Mouse (Mus musculus) skeletal muscle tissue, adult 2 months (tissue): ENCODE results near the gene Rufy4.

Experiments used
- DNase-seq: peaks from one replicate; pipeline ENCODE4 v3.0.0-alpha.2; 2012; ENCODE audit warnings: low read depth, low spot score

The Rufy4 gene

GRCm38 (mm10) chr1:74124991-74125552 is at the start of gene Rufy4:
Gene Rufy4, plus strand, starts transcription at chr1:74125541.
- peak; percentile 60 for DNase-seq

DNA sequence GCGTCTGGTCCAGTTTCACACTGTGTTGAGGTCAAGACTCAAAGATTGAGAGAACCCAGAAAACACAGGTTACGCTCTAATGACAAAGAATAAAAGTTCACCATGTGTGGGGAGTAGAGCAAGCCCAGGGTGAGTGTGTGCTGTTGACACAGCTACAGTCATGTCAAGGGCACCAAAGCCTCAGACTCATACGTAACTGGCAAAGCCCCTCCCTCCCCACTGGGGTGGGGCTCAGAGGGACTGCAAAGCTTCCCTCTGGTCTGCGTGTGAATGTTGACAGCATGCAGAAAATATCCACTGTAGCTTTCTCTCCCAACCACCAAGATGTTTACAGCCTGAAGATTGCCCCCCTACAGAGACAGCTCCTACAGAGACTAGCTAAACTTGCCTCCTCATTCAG is 49.1 kb upstream of the Rufy4 start:
- DNase-seq: no peak

GRCm38 (mm10) chr1:74077353-74077752 is 48.0 kb upstream of the Rufy4 start:
- DNase-seq: peak; percentile 79

GRCm38 (mm10) chr1:74081573-74081989 is 43.8 kb upstream of the Rufy4 start:
- no peak for DNase-seq

DNA sequence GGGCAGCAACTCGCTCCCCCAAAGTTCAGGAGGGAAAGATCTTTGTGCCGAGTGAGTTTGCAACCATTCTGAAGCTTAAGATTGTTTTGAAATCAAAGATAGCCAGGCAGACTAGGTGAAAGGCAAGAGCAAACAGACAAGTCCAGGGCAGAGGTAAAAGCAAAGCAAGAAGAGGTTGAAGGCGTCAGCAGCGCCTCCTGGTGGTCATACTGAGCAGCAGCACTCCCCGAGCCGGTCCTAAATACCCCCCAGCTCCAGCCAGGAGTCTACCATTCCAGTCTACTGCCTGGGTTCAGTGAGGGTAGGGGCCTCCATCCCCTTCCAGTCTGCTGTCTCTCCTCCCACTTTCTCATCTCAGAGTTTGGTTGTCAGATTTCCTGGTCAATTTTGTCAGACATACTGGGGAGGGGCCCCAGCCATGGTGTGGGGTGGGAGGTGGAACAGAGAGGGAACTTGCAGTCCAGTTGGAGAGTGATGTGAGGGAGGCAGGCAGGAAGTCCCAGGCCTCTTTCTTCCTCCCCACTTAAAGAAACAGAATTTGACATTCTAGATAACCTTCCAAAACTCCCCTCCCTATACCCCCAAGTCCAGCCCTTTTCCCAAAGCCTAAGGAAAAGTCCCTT is 42.4 kb upstream of the Rufy4 start:
- peak; percentile 66 for DNase-seq

DNA sequence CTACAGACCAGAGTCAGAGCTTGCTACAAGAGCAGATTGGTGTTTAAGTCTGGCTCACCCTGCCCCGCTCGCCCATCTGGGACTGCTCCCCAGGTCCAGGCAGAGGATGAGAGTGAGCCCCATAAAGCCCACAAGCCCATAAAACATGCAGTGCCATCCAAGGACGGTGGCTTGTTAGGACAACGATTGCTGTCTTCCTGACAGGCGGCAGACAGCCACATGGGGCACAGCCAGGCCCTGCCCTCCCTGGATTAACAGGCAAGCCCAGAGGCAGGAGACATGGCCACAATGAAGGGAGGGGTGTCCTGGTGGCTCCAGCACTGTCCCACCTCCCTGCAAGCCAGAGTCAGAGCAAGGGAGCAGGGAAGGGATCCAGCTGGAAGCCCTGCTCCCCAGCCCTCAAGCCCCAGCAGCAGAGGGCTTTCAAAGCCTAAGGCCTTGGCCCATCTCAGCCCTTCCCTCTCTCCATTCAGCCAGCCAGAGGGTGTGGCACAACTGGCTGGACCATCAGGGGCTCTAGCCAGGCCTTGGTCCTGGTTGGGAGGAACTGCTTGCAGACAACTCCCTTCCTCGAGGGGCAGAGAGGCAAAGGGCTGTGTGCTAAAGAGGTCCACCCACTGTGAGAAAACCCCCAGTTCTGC is 41.2 kb upstream of the Rufy4 start:
- DNase-seq: peak; percentile 81

DNA sequence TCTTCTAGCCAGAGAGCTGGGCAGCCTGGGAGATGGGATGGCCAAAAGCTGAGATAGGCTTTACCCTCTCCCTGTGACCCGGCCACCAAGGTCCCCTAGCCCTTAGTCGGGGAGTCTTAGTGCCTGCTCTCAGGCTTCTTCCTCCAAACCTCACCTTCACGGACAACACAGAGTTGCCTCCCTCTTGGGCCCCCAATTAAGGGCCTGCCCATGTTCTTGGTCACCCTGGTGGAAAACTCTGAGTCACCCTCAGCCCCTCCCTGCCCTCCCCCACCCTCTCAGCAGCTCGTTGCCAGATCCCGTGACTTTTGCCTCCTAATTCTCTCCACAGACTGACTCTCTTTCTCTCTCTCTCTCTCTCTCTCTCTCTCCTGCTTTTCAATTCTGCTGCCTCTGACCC is 40.6 kb upstream of the Rufy4 start:
- DNase-seq: peak; percentile 69

- no peak for DNase-seq
Observed at GRCm38 (mm10) chr1:74085566-74085965, 39.8 kb upstream of the Rufy4 start.

DNA sequence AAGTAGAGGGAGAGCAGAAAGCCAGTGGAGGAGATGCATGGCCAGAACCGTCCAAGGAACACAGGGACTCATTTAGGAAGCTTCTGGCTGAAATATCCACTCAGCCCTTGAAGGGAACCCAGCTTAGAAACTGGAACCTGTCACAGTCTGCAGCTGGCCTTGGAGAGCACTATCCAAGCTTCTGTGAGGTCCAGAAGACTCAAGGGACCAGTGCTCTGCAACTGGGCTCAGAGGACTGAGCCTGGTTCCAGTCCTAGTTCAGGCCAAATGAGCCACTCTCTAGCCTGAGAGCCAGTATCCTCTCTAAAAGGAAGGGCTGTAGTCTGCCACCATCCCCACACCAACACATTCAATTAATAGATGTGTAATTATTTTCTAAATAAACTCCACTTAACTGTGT is 36.8 kb upstream of the Rufy4 start:
- peak; percentile 61 for DNase-seq

DNA sequence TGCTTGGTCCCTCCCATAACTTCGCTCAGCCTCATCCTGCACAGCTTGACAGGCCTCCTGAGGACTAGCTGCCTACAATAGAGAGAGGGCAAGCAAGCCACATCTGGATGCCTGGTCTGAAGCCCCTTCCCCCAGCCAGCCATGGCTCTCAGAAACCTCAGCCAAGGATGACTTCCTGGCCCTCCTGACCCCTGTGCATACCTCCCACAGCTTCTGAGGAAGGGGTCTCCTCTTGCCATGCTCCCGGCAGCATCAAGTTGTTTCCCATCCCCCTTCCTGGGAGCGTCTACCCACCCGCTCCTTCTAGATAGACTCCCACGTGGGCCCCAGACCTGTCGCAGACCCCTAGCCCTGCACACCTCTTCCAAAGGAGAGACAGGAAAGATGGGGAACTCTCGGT is 35.0 kb upstream of the Rufy4 start:
- no peak for DNase-seq

GRCm38 (mm10) chr1:74091138-74091537 is 34.2 kb upstream of the Rufy4 start:
- DNase-seq: peak; percentile 52

DNA sequence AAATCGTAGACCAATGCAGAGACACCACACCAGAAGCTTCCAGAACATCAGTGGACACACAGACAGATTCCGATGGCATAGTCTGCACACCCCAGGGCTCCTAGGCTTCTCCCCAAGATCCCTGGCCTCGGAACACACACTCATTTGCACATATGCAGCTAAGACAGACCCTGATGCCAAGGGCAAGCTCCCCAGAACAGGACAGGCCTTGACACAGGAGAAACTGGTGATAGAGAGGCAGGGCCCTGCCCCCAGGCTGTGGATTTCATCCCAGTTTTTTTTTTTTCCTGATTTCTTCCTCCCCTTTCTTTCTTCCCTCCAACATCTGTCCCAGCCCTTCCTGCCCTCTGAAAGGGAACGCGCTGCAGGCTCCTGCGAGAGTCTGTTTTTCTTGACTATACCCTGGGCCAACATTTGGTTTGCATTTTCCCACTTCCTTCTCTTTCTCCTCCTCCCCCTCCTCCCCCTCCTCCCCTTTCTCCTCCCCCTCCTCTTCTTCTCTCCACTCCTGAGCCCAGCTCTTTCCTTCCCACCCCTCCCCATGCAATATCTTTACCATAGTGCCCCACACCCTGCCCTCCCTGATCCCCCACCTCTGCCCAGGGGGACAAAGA is 33.6 kb upstream of the Rufy4 start:
- DNase-seq: peak; percentile 53

- peak; percentile 77 for DNase-seq
Observed at GRCm38 (mm10) chr1:74092242-74092641, 33.1 kb upstream of the Rufy4 start.

DNA sequence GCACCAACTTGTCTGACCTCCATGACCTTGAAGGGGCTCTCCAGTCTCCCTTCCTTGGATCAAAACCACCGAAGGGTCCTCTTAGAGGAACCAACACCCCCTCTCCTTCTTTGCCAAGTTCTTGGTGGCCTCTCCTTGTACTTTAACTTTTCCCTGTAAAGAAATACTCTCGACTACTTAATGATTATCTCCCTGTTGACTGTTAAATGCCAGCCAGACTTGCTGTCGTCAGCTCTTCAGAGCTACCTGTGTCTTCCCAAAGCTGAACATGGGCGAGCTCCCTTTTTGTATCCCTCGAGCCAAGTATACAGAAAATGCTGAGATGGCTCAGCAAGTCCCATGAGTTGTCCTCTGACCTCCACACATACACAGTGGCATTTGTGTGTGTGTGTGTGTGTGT is 31.9 kb upstream of the Rufy4 start:
- no peak for DNase-seq

GRCm38 (mm10) chr1:74094497-74095270 is 30.7 kb upstream of the Rufy4 start:
- DNase-seq: no peak

DNA sequence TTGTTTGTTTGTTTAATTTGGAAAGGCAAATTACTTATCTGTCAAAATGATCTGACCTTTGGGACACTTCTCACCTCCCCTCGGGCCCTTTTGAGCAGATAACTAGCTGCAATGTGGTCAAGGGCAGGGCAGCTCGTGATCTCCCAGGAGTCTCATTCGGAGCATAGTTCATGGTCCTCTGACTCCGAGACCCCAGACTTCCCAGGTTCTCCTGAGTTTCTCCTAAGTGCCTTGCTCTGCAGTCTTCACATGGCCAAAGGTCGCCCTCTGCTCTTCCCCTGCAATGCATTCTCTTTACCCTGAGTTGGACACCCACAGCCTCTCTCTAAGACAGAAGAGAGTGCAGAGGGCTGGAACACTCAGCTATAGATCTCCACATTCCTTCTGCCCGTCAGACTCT is 30.0 kb upstream of the Rufy4 start:
- DNase-seq: no peak

GRCm38 (mm10) chr1:74095728-74096127 is 29.6 kb upstream of the Rufy4 start:
- no peak for DNase-seq

DNA sequence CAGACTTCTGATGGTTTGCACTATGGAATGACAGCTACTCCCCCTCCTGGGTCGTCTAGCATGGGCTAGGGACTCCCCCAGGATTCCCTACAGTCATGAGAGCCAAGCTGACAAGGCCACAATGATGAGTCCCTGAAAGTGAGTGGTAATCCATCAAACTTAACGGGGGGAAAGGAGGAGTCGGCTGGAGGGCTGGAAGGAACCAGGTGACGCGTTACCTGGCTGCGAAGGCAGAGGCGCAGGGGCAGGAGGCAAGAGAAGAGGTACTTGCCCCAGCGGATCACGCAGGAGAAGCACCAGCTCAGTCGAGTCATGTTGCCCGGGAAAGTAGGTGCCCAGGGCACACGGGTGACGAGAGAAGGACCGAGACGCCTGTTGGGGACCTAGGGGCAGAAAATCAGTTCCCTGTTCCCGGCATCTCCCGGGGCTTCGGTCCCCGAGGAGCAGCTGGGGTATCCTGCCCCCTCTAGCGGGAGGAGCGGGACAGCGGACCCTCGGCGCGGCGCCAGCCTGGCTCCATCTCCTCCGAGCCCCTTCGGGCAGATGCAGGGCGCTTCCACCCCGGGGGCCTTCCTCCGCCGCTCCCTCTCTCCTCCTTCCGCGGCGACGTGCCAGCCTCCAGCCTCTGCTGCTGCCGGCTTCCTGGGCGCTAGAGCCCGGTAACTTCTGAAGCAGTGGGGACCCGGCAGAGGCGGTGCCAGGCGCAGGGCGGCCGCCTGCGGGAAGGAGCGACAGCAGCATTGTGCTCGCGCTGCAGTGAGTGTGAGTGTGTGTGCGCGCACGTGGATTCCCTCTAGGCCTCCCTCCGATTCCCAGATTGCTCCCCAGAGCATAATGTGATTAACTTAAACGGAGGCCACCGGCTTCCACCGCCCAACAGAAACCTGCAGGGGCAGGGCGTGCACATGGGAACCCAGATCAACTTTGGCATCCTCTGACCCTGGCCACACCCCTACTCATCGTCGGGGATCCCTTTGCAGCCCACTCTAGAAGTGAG is 27.0 kb upstream of the Rufy4 start:
- no peak for DNase-seq

- DNase-seq: no peak
Observed at GRCm38 (mm10) chr1:74099001-74099435, 26.3 kb upstream of the Rufy4 start.

DNA sequence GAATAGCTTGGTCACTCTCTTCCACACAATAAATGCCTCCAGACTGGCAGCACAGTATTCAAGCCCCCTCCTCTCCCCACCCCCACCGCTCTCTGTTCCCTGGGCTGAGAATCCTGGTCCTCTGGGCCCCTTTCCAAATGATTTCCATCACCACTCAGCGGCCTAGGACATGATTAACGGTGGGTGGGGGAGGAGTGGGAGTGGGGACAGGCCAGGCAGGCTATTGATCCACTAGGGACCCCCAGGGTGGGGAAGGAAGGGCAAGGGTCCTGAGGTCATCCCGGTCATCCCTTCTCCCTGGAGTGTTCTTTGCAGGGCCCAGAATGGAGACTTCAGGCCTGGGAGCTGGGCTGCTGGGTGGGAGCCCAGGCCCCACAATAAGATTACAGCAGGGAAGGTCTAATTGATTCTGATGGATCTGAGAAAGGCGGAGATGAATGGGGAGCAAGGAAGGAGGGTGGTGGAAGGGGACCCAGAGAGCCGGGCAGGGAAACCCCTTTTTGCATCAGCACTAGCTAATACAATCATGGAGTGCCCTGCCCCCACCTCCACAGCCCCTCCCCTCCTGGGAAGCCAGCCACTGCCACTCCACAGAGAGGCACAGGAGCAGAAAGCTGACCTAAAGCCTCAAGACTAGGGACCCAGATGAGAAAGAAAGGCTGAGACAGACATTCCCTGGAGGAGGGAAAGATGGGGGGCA is 21.5 kb upstream of the Rufy4 start:
- no peak for DNase-seq
